Mouse (Mus musculus): ENCODE data around the gene Ttc23l. TPM values are rescaled to one million over a fixed set of nuclear protein-coding genes. Genes with fewer than 3 reads are reported as not detected.

Gene Ttc23l
- polyA plus RNA-seq, 1 experiment from 2014 or later: not detected

GRCm38 (mm10) chr15:10584359-10585187 lies 26.1 kb upstream of the Ttc23l start:
- Histone ChIP-seq H3K9ac (ENCODE audit: low read depth, low read length) (no peak overlapping the region), H3K4me2 (ENCODE audit: low read depth, low read length) (no peak overlapping the region), H3K4me1 (ENCODE audit: control insufficient read depth, low read depth, low read length) (no peaks in the 10 kb centered on the region), H3K9me3 (replicated peaks; ENCODE audit: control insufficient read depth, low read length) (no peaks in the 10 kb centered on the region), H3K4me3 (ENCODE audit: low read depth, low read length) (no peak overlapping the region), H3K36me3 (ENCODE audit: control insufficient read depth, insufficient read depth) (no peaks in the 10 kb centered on the region), H3K27me3 (ENCODE audit: control insufficient read depth, insufficient read depth, low read depth, low read length) (no peaks in the 10 kb centered on the region), H3K27ac (ENCODE audit: low read length) (no peak overlapping the region)
- no peak for ATAC-seq (ENCODE audit: low read depth)
- 56% methylated on average over 10 of the region's 10 CpGs for WGBS (ENCODE audit: insufficient replicate concordance)

GRCm38 (mm10) chr15:10583408-10583807 lies 24.9 kb upstream of the Ttc23l start:
- H3K9ac ChIP-seq (ENCODE audit: low read depth, low read length): no peak overlapping the region
- no peak overlapping the region for H3K4me3 ChIP-seq (ENCODE audit: low read depth, low read length)
- H3K9me3 ChIP-seq (replicated peaks; ENCODE audit: control insufficient read depth, low read length): no peaks in the 10 kb centered on the region
- WGBS (ENCODE audit: insufficient replicate concordance): 38% methylated on average over 8 of the region's 8 CpGs
- no peak overlapping the region for H3K4me2 ChIP-seq (ENCODE audit: low read depth, low read length)
- H3K4me1 ChIP-seq (ENCODE audit: control insufficient read depth, low read depth, low read length): no peaks in the 10 kb centered on the region
- no peaks in the 10 kb centered on the region for H3K36me3 ChIP-seq (ENCODE audit: control insufficient read depth, insufficient read depth)
- H3K27ac ChIP-seq (ENCODE audit: low read length): no peak overlapping the region
- peak; percentile 74 for ATAC-seq (ENCODE audit: low read depth)
- H3K27me3 ChIP-seq (ENCODE audit: control insufficient read depth, insufficient read depth, low read depth, low read length): no peaks in the 10 kb centered on the region

- no peak for ATAC-seq (ENCODE audit: low read depth)
- Histone ChIP-seq H3K4me3 (ENCODE audit: low read depth, low read length) (no peak overlapping the region), H3K27me3 (ENCODE audit: control insufficient read depth, insufficient read depth, low read depth, low read length) (no peaks in the 10 kb centered on the region), H3K4me2 (ENCODE audit: low read depth, low read length) (no peak overlapping the region), H3K4me1 (ENCODE audit: control insufficient read depth, low read depth, low read length) (no peaks in the 10 kb centered on the region), H3K9ac (ENCODE audit: low read depth, low read length) (no peak overlapping the region), H3K9me3 (replicated peaks; ENCODE audit: control insufficient read depth, low read length) (no peaks in the 10 kb centered on the region), H3K27ac (ENCODE audit: low read length) (no peak overlapping the region), H3K36me3 (ENCODE audit: control insufficient read depth, insufficient read depth) (no peaks in the 10 kb centered on the region)
- 73% methylated on average over 3 of the region's 3 CpGs for WGBS (ENCODE audit: insufficient replicate concordance)
Observed at GRCm38 (mm10) chr15:10579159-10579558, 20.7 kb upstream of the Ttc23l start.

- Histone ChIP-seq H3K36me3 (ENCODE audit: control insufficient read depth, insufficient read depth) (peaks cover 6% of the 10 kb centered on the region), H3K27ac (ENCODE audit: low read length) (no peak overlapping the region), H3K9ac (ENCODE audit: low read depth, low read length) (no peak overlapping the region), H3K4me3 (ENCODE audit: low read depth, low read length) (no peak overlapping the region), H3K4me1 (ENCODE audit: control insufficient read depth, low read depth, low read length) (no peaks in the 10 kb centered on the region), H3K27me3 (ENCODE audit: control insufficient read depth, insufficient read depth, low read depth, low read length) (no peaks in the 10 kb centered on the region), H3K4me2 (ENCODE audit: low read depth, low read length) (no peak overlapping the region), H3K9me3 (replicated peaks; ENCODE audit: control insufficient read depth, low read length) (no peaks in the 10 kb centered on the region)
- no peak for ATAC-seq (ENCODE audit: low read depth)
- 76% methylated on average over 7 of the region's 7 CpGs for WGBS (ENCODE audit: insufficient replicate concordance)
Observed at GRCm38 (mm10) chr15:10566486-10566885, 8.0 kb upstream of the Ttc23l start.

- peaks cover 6% of the 10 kb centered on the region for H3K36me3 ChIP-seq (ENCODE audit: control insufficient read depth, insufficient read depth)
- 38% methylated on average over 1 of the region's 1 CpGs for WGBS (ENCODE audit: insufficient replicate concordance)
- no peak for ATAC-seq (ENCODE audit: low read depth)
- no peaks in the 10 kb centered on the region for H3K9me3 ChIP-seq (replicated peaks; ENCODE audit: control insufficient read depth, low read length)
- H3K4me1 ChIP-seq (ENCODE audit: control insufficient read depth, low read depth, low read length): no peaks in the 10 kb centered on the region
- H3K27me3 ChIP-seq (ENCODE audit: control insufficient read depth, insufficient read depth, low read depth, low read length): no peaks in the 10 kb centered on the region
- H3K4me2 ChIP-seq (ENCODE audit: low read depth, low read length): no peak overlapping the region
- H3K9ac ChIP-seq (ENCODE audit: low read depth, low read length): no peak overlapping the region
- no peak overlapping the region for H3K4me3 ChIP-seq (ENCODE audit: low read depth, low read length)
- no peak overlapping the region for H3K27ac ChIP-seq (ENCODE audit: low read length)
Observed at GRCm38 (mm10) chr15:10564201-10564600, 5.7 kb upstream of the Ttc23l start.

GRCm38 (mm10) chr15:10562281-10562680 lies 3.8 kb upstream of the Ttc23l start:
- Histone ChIP-seq H3K27ac (ENCODE audit: low read length) (no peak overlapping the region), H3K4me2 (ENCODE audit: low read depth, low read length) (no peak overlapping the region), H3K4me3 (ENCODE audit: low read depth, low read length) (no peak overlapping the region), H3K36me3 (ENCODE audit: control insufficient read depth, insufficient read depth) (no peaks in the 10 kb centered on the region; the same call in 1 of the 2 replicates), H3K9ac (ENCODE audit: low read depth, low read length) (no peak overlapping the region), H3K9me3 (replicated peaks; ENCODE audit: control insufficient read depth, low read length) (no peaks in the 10 kb centered on the region), H3K27me3 (ENCODE audit: control insufficient read depth, insufficient read depth, low read depth, low read length) (no peaks in the 10 kb centered on the region), H3K4me1 (ENCODE audit: control insufficient read depth, low read depth, low read length) (no peaks in the 10 kb centered on the region)
- ATAC-seq (ENCODE audit: low read depth): no peak

GRCm38 (mm10) chr15:10560005-10560404 lies 1.5 kb upstream of the Ttc23l start:
- Histone ChIP-seq H3K27me3 (ENCODE audit: control insufficient read depth, insufficient read depth, low read depth, low read length) (no peaks in the 10 kb centered on the region), H3K36me3 (ENCODE audit: control insufficient read depth, insufficient read depth) (no peaks in the 10 kb centered on the region), H3K4me1 (ENCODE audit: control insufficient read depth, low read depth, low read length) (no peaks in the 10 kb centered on the region), H3K4me3 (ENCODE audit: low read depth, low read length) (no peak overlapping the region), H3K9ac (ENCODE audit: low read depth, low read length) (no peak overlapping the region), H3K4me2 (ENCODE audit: low read depth, low read length) (no peak overlapping the region), H3K27ac (ENCODE audit: low read length) (no peak overlapping the region), H3K9me3 (replicated peaks; ENCODE audit: control insufficient read depth, low read length) (no peaks in the 10 kb centered on the region)
- no peak for ATAC-seq (ENCODE audit: low read depth)
- WGBS (ENCODE audit: insufficient replicate concordance): 80% methylated on average over 7 of the region's 7 CpGs

- Histone ChIP-seq H3K36me3 (ENCODE audit: control insufficient read depth, insufficient read depth) (no peaks in the 10 kb centered on the region), H3K27me3 (ENCODE audit: control insufficient read depth, insufficient read depth, low read depth, low read length) (no peaks in the 10 kb centered on the region)
- no peak for ATAC-seq (ENCODE audit: low read depth)
Observed at GRCm38 (mm10) chr15:10554336-10554735, 4.1 kb downstream of the Ttc23l start.

GRCm38 (mm10) chr15:10540271-10541088 lies 18.0 kb downstream of the Ttc23l start:
- WGBS (ENCODE audit: insufficient replicate concordance): 68% methylated on average over 16 of the region's 16 CpGs
- Histone ChIP-seq H3K9me3 (replicated peaks; ENCODE audit: control insufficient read depth, low read length) (no peaks in the 10 kb centered on the region), H3K4me2 (ENCODE audit: low read depth, low read length) (no peak overlapping the region), H3K4me3 (ENCODE audit: low read depth, low read length) (no peak overlapping the region), H3K36me3 (ENCODE audit: control insufficient read depth, insufficient read depth) (no peaks in the 10 kb centered on the region), H3K9ac (ENCODE audit: low read depth, low read length) (no peak overlapping the region), H3K4me1 (ENCODE audit: control insufficient read depth, low read depth, low read length) (no peaks in the 10 kb centered on the region), H3K27me3 (ENCODE audit: control insufficient read depth, insufficient read depth, low read depth, low read length) (no peaks in the 10 kb centered on the region), H3K27ac (ENCODE audit: low read length) (no peak overlapping the region)
- ATAC-seq (ENCODE audit: low read depth): no peak

More at GRCm38 (mm10) chr15:10554336-10554735, 4.1 kb downstream of the Ttc23l start:
- H3K4me1 ChIP-seq (ENCODE audit: control insufficient read depth, low read depth, low read length): no peaks in the 10 kb centered on the region
- no peak overlapping the region for H3K27ac ChIP-seq (ENCODE audit: low read length)
- no peak overlapping the region for H3K9ac ChIP-seq (ENCODE audit: low read depth, low read length)
- H3K9me3 ChIP-seq (replicated peaks; ENCODE audit: control insufficient read depth, low read length): no peaks in the 10 kb centered on the region
- H3K4me2 ChIP-seq (ENCODE audit: low read depth, low read length): no peak overlapping the region
- no peak overlapping the region for H3K4me3 ChIP-seq (ENCODE audit: low read depth, low read length)

All from liver, embryonic 16.5 days (tissue).